Mouse (Mus musculus) heart, postnatal 0 days (tissue): ENCODE measurements at regions not wholly inside any gene's neighbourhood (a gene's known extent, or its start where the extent isn't known, plus 50 kb on each side); places are given as distances from the start of the nearest gene placed in this dataset.

Experiments used
- CTCF ChIP-seq: IDR thresholded peaks from 2 replicates; pipeline ENCODE4 v1.5.1; 2016; ENCODE audit warnings: antibody characterized with exemption, control low read depth, low read depth
- EP300 ChIP-seq: IDR thresholded peaks from 2 replicates; pipeline ENCODE4 v1.6.1; 2016; ENCODE audit warnings: antibody characterized with exemption, low read depth

GRCm38 (mm10) chr1:13467886-13468630 lies 2054.2 kb downstream of the A830018L16Rik start:
- TF ChIP-seq CTCF: no peak
- TF ChIP-seq EP300: no peak
